Mouse (Mus musculus): ENCODE results near the gene Trp53tg5.
A peak's percentile ranks its signal among the peaks of the same experiment; 100 is the strongest.

Gene Trp53tg5

DNA sequence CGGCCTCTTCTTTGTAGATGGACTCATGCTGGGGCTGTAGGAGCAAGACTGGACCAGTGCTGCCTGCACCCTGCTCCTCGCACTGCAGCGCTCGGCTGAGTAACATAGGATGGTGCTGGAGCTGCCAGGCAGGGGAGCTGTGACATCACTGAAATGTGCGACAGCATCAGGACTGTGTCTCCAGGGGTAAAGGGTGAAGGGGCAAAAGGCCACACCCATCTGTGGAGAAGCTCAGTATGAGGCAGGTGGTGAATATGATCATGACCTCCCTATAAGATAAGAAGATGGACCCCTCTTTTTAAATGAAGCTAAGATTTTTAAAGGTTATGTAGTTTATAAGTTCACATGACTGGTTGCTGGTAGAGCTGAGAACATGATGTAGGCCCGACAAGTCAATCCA is at the start of gene Trp53tg5:
Trp53tg5 (minus strand) TSS at position 101 of the 400 bp plus-strand sequence.
- DNase-seq (ENCODE audit: low spot score in 2 of 2): no peak

DNA sequence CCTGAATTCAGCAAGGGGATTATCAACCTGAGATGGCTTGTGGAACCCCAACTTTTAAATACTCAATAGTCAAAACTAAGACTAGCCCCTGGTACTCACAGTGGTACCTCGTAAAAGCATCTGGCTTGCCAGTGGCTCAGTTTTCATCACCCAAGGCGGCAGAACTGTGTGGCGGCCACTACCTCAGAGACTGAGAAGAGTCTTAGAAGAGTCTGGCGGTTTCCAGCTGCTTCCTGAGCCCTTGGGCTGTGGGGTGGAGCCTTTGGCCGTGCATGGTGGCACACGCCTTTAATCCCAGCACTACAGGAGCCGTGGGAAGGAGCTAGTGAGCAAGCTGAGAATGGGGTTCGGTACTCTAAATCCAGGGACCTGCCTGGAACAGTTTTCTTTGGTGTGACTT is 48.8 kb upstream of the Trp53tg5 start:
- DNase-seq (ENCODE audit: low spot score in 2 of 2): no peak

DNA sequence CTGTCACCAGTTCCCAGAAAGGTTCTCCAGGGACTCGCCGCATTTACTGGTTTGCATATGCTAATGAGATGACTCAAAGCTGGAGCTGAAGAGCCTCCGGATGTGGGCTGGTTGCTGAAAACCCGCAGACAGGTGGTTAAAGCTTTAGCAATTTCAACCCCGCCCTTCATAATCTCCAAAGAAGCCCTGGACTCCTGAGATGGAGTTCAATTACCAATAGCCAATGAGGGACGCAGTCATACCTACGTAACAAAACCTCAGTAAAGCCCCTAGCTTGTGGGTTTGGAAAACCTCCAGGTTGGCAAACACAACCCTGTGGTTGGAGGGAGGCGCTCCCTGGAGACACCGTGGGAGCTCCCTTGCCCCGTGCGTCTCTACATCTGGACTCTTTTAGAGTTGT is 48.3 kb upstream of the Trp53tg5 start:
- DNase-seq (ENCODE audit: low spot score in 2 of 2): peak; percentile 19 to 42

DNA sequence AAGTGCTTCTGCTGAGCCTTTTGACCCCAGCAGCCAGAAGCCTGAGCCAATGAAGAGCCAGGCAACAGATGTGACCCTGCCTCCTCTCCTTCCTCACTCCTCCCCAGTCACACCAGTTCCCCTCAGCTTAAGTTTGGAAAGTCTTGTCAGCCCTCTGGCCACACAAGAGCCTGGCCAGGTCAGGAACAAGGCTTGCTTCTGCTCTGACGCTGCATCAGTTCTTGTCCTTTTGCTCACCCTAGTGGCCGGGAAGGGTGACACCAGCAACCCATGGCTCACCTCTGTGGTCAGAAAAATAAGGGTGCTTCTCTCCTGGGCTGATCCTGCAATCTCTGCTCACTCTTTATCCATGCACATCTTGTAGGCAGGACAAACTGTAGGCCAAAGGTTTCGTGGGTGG is 47.3 kb upstream of the Trp53tg5 start:
- peak in 1 of 2 experiments; percentile 39 for DNase-seq (ENCODE audit: low spot score in 2 of 2)

DNA sequence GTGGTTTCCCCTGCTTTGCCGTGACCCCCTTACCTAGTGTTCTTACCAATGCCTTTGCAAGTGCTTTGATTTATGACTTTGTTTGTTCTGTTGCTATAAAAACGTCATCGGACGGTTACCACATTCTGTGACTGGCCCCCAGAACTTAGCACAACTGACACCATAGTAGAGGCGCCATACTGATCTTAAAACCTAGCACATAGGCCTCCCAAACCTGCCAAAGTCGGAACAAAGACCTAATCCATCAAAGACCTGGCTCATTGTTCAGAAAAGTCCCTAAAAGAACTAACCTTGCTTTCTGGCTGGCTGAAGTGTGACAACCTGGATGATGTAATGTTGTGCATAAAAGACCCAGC is 45.6 kb upstream of the Trp53tg5 start:
- DNase-seq (ENCODE audit: low spot score in 2 of 2): no peak

DNA sequence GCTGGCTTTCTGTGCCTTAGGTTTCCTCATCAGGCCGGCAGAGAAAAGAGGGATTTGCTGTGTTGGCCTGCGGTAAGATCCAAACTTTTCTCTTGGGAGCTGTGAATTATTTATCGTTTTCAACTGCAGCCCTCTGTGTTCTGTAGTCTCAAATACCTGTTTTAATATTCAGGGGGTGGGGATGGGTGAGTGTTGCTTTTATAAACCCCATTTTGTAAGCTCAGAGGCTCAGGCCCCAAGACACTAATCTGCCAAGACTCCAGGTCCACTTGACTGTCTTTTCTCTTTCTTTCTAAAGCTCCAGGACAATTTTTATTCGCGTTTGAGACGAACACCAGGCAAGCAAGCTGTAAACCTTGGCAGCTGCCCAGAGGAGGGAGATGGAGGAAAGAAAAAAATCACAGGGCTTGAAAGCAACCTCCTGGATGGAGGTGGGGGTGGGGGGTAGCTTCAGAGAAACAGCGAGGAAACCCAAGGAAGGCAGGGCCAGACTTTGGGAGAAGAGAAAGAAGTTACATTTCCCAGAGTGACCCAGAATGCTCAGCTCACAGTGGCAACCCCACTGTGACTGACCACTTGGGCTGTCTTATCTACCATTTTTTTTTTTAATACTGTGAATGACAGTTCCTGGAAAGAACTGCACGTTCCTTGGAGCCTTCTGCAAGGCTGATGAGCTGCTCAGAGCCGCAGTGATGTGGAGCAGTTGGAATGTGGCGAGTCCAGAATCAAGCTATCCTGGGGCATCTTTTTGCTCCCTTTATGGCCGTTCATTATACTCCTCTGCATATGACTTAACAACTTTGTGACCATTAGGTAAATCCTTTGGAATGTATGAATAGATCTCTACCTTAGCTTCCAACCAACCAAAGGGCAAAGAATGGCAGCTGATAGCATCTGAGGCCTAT is 45.0 kb upstream of the Trp53tg5 start:
- no peak for DNase-seq (ENCODE audit: low spot score in 2 of 2)

DNA sequence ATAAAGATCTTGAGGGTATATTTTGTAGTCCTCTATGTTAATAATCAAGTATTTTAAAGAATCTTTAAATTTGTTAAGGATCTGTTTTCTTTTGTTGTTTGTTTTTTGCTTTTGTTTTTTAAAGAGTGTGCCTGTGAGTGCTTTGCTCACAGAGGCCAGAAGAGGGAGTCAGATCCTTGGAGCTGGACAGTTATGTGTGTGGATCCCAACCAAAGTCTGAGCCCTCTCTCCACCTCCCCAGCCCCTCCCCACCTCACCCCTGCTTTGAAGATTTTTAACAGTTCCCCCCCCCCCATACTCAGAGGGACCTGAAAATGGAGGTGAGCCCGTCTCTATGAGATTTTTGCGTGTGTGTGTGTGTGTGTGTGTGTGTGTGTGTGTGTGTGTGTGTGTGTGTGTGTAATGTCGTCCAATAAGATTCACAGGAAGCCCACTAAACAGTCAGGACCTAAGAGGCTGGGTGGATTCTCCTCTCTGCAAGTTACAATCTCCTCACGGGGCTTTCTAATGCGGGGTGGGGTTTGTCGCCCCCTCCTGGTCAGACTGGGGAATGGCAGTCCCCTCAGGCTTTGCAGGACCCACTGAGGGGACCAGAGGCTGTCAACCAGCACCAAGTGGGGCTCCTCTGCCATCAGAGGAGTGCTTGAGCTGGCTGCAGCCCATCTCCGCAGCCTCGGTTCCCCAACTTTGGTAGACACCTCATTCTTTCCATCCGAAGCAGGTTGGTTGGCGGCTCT is 44.1 kb upstream of the Trp53tg5 start:
- DNase-seq (ENCODE audit: low spot score in 2 of 2): peak; percentile 44 to 65

DNA sequence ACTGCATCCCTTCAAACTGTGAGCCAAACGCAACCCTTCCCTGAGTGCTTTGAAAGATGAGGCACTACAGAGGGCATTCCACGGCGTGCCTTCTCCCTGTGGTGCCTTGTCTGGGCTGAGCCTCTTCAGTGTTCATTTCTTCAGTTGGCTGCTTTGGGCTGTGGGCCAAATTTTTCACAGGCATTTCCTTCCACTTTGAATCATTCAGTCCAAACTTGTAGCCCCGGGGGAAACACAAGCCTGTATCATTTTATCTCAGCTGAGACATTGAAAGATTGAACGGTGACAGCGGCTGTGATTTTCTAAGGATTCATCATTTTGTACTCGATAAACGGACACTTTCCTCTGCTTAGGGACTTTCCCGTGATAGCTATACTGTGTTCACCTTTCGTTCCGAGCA is 43.1 kb upstream of the Trp53tg5 start:
- DNase-seq (ENCODE audit: low spot score in 2 of 2): no peak

DNA sequence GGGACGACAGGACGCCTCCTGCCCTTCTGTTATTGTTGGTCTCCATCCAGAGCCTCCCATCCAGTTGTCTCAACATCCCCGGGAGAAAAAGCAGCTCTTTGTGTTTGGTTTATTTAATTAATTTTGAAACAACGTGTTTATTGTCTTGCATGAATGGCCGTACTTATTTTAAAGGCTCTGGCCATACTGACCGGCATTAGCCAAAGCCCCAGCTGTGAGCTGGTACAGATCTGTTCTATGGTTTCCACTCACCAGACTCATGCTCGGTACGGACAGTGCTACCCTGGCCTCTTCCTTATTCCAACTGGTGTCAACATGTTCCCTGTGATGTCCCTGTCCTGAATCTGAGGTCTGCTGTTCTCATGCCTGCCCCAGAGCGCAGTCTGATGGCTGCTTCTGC is 42.4 kb upstream of the Trp53tg5 start:
- no peak for DNase-seq (ENCODE audit: low spot score in 2 of 2)

DNA sequence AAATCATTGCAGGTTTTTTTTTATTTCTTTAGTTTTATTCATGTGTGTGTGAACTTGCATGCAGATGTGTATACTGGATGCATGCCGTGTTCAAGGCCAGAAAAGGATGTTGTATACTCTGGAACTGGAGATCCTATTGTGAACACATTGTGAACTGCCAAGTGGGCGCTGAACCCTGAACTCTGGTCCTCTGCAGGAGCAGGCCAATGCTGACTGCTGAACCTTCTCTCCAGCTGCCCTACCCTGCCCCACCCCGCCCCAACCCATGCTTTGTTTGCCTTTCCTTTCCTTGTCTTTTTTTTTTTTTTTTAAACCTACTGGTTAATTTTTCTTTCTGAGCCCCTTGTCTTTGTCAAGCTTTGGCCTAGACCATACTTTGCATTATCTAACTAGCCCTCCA is 41.4 kb upstream of the Trp53tg5 start:
- no peak for DNase-seq (ENCODE audit: low spot score in 2 of 2)

DNA sequence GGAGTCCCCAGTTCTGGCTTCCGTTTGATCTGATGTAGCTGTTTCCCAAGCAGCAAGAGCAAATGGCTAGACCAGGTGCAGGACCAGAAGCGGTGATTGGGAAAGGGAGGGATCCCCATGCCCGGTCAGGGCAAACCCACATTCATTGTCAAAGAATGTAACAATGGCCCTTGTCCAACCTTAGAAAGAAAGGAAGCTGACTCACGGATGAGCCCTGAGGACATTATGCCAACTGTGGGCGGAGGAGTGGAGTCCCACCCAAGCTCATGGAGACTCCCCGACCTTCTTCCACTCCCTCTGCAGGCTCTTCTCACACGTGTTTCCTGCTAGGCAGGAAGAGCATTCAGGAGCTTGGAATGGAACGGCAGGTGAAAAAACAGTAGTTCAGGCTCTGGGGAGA is 39.9 kb upstream of the Trp53tg5 start:
- no peak for DNase-seq (ENCODE audit: low spot score in 2 of 2)

DNA sequence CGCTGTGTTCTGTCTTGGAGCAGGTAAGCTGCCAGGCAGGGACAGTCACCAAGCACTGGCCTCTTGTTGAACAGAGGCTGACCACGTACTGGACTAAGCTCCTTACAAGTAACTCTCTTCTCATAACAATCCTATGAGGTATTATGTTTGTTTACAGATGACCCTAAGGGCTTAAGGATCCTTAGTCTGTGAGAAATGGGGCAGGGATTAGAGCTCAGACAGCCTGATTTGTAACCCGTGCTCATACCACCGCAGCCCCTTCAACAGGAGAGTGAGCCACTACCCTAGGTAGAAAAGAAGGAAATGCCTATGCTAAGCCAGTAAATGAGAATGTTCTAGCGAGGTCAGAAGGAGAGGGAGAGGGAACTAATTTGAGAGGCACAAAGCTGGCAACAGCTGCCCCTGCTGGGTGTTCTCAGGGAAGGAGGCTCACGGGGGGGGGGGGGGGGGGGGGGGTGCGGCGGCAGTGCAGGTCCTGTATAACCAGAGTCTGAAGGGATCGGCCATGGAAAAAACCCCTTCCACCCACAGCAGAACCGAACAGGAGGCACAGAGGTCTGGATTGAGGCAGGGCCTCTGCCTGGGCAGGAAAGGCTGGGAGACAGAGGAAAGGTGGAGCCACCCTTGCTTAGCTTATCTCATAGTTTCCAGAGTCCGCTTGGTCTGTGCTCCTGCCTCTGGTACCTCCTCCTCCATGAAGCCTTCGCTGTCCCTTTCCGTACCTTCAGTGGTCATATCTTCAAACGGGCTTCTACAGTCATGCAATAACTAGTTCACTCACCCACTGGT is 38.8 kb upstream of the Trp53tg5 start:
- DNase-seq (ENCODE audit: low spot score in 2 of 2): no peak

DNA sequence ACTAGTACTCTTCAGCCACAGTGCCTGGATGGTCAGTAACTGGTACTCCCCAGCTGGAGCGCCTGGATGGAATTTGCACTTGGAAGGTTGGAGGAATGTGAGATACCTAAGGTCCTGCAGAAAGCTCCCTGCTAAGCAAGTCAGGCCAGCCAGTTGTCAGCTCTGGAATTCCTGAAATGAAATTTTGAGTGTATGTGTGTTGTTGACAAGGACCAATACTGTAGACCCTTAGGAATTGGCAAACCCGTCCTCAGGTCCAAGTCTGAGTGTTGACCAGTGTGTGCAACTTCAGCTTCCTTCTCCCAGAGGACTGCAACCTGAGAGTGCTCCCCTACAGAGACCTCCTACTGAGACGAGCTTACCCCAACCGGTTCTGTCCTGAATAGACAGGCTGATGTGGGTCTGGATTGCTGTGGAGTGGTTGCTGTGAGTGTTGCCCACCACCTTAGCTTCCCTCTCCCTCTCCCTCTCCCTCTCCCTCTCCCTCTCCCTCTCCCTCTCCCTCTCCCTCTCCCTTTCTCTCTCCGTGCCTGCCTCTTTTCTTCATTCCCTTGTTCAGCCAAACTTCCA is 37.2 kb upstream of the Trp53tg5 start:
- DNase-seq (ENCODE audit: low spot score in 2 of 2): no peak

DNA sequence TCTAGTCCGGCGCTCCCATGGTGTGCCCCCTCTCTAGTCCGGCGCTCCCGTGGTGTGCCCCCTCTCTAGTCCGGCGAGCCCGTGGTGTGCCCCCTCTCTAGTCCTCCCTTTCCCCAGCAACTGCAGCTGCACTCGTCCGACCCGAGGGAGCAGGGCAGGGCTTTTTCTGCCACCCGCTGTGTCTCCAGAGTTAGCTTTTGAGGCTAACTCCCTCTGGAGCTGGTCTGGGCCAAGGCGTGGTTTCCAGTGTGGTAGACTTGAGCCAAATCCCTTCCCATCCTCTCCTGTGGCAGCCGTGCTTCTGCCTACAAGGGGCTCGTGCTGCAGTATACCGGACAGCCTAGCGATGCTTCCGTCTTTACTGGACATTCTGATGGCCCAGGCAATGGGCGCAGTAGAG is 34.3 kb upstream of the Trp53tg5 start:
- no peak for DNase-seq (ENCODE audit: low spot score in 2 of 2)

DNA sequence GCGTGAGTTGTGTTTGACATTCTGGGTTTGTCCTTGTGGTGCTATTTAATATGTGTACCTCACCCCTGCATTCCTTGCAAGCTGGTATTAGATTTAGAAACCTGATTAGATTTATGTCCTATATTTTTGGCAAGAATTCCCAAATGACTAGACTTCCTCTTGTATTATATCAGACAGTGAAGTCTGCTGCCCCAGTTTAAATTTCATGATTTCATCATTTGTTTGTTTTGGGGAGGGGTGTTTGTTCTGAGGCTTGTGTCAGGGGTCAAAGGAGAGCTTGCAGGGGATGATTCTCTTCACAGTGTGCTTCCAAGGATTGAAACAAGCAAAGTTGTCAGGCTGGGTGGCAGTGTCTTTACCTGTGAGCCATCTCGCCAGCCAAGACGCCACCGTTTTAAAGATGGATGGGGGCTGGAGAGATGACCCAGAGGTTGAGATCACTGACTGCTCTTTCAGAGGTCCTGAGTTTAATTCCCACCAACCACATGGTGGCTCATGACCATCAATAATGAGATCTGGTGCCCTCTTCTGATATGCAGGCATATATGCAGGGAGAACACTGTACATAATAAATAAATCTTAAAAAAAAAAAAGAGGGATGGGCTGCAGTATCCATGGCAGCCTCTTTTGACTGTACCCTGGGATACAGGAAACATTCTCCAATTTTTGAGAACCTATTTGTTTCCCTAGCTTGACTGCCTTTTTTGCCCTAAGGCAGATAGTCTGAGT is 32.3 kb upstream of the Trp53tg5 start:
- no peak for DNase-seq (ENCODE audit: low spot score in 2 of 2)

DNA sequence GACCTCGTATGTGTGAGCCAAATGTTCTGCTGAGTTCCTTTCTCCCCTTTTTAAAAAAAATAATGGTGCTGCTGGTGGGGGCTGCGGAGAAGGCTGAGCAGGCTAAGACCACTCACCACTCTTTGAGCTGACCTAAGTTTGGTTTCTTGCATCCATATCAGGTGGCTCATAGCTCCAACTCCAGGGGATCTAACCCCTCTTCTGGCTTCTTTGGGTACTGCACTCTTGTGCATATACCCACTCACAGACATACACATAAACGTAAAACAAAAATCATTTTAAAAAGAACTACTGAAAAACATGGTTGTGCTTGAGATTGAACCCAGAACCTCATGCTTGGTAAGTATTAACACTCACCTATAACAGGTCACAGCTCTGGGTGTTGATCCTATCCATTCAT is 31.4 kb upstream of the Trp53tg5 start:
- DNase-seq (ENCODE audit: low spot score in 2 of 2): no peak

DNA sequence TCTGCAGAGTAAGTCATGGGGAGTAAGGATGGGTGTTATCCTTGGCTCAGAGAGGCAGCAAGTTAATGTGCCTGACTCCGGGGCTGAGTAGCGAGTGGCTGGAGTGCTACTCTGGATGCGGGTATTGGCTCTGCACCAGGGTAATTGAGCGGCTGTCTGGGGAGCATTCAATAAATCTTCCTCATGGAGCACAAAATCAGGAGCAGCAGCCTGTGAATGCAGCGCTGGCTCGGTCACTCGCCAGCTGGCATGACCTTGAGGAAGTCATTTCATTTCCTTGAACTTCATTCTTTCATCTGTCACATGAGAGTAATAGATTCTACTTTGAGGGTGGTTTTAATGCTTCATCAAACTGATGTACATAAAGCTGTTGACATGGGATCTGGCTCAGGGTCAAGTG is 27.0 kb upstream of the Trp53tg5 start:
- DNase-seq (ENCODE audit: low spot score in 2 of 2): no peak

DNA sequence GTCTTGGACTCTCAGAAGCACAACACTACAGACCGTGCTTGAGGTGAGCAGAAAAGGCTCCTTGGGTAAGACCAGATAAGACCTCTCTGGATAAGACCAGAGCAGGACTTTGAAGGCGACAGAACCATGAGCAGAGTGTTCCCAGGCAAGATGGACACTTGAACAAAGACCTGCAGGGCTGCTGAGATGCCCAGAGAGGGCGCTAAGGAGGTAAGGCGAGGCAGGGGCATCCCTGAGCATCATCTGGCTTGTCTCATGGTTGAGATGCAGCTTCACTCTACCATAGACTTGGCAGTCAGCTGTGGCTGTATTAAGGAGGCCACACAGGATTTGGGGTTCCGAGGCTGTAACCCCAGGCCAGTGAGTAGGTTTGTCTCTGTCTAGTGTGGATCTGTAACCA is 25.8 kb upstream of the Trp53tg5 start:
- no peak for DNase-seq (ENCODE audit: low spot score in 2 of 2)

DNA sequence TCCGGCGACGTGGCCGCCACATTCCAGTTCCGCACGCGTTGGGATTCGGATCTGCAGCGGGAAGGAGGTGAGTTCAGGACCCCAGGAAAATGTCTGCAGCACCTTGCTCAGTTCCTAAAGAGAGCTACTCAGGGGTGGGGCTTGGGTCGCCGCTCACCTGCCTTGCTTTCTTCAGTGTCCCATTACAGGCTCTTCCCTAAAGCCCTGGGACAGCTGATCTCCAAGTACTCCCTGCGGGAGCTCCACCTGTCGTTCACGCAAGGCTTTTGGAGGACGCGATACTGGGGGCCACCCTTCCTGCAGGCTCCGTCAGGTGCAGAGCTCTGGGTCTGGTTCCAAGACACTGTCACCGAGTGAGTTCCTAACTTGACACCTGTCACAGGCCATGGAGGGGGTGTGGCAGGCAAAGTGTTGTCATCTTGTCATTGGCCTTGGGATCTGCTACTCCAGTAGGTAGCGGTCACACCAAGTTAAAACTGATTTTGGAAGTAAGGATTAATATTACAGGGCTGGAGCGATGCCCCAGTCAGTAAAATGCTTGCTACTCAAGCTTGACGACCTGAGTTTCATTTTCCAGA is 24.3 kb upstream of the Trp53tg5 start:
- DNase-seq (ENCODE audit: low spot score in 2 of 2): peak; percentile 17 to 20

DNA sequence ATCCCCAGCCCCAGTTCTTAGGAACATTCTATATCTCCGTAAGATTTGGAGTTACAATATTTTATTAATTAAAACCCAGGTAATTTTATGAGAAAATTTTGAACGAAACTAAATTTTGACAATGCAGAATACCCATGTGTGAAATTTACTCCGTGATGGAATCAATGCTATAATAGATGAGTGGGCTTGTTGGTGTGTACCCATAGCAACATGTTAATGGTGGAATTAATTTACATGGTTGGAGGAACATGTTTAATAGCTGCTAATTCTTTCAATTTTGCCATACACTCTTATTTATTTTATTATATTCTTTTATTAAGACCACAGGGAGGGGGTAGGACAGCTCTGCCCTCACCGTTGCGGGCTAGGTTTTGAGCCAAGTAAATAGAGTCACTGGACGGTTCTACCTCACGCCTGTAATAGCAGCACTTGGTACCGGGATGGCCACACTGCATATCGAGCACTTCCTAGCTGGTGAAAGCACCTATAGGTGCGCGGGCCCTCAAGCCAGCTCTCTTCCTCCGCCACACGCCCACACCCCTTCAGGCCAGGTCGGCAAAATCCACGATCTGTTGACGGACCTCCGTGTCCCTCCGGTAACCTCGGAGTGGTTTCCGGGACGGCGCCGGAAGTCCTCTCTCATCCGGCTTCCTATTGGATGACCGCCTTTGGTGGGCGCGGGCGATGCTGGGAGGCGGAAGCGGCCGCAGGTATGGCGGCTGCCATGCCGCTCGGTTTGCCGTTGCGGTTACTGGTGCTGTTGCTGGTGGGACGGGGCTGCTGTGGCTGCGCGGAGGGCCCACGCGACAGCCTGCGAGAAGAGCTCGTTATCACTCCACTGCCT is 23.5 kb upstream of the Trp53tg5 start, which contains the start of gene Pigt:
Pigt (plus strand) TSS at position 674 of the 844 bp plus-strand sequence.
- peak; percentile 78 to 82 for DNase-seq (ENCODE audit: low spot score in 2 of 2)
